Mouse (Mus musculus) erythroblast, embryonic 14.5 days (primary cell): ENCODE data around the gene Pigh. TPM values are rescaled to one million over a fixed set of nuclear protein-coding genes. Genes with fewer than 3 reads are reported as not detected.

Experiments used
- H3K27me3 ChIP-seq: 2 replicates; pipeline ENCODE4 v1.6.1; 2012; ENCODE audit warnings: inconsistent platforms; ENCODE audit not compliant: control insufficient read depth
- H3K36me3 ChIP-seq: 2 replicates; pipeline ENCODE4 v1.6.1; 2012; ENCODE audit warnings: mild to moderate bottlenecking, inconsistent platforms; ENCODE audit not compliant: control insufficient read depth
- H3K4me1 ChIP-seq: 2 replicates; pipeline ENCODE4 v1.6.1; 2012; ENCODE audit warnings: inconsistent platforms; ENCODE audit not compliant: control insufficient read depth
- H3K4me3 ChIP-seq: replicated peaks from 2 replicates; pipeline ENCODE3; 2012; ENCODE audit warnings: moderate library complexity, mild to moderate bottlenecking, inconsistent platforms
- H3K9me3 ChIP-seq: 2 replicates; pipeline ENCODE4 v1.6.1; 2012; ENCODE audit warnings: low read length, inconsistent platforms, mixed read lengths; ENCODE audit not compliant: control insufficient read depth
- GATA1 ChIP-seq: IDR thresholded peaks from 2 replicates; pipeline ENCODE4 v1.6.1; 2012; ENCODE audit warnings: low read length, inconsistent platforms, mixed read lengths
- TAL1 ChIP-seq: IDR thresholded peaks from 3 replicates; pipeline ENCODE4 v1.6.1; 2012; ENCODE audit warnings: low read length, inconsistent platforms, mixed read lengths
- polyA plus RNA-seq: library from polyadenylated mRNA; stranded (reverse); fragments of >175 nt; gene quantifications from 2 replicates; pipeline ENCODE4 v1.2.3, GENCODE M21; 2012

Gene Pigh
- 0.08 TPM in 1 of 2 replicates, not detected in the other for polyA plus RNA-seq

GRCm38 (mm10) chr12:79089182-79089812, at the start of gene Pigh:
TSS of gene Pigh (minus strand) at chr12:79089651.
- TF ChIP-seq GATA1 (no peak), TAL1 (no peak)
- H3K4me3 ChIP-seq, result peak within 1 kb of the TSS; percentile 84
- H3K4me1 ChIP-seq, result peaks cover 15% of the 10 kb centered on the region
- no peaks in the 10 kb centered on the region for H3K27me3 ChIP-seq
- peaks cover 13% of the 10 kb centered on the region for H3K36me3 ChIP-seq
- no peaks in the 10 kb centered on the region for H3K9me3 ChIP-seq

GRCm38 (mm10) chr12:79138999-79139398, 49.5 kb upstream of the Pigh start:
- Histone ChIP-seq H3K4me3 (no peak overlapping the region), H3K9me3 (no peaks in the 10 kb centered on the region), H3K4me1 (no peaks in the 10 kb centered on the region), H3K36me3 (no peaks in the 10 kb centered on the region), H3K27me3 (peaks cover 5% of the 10 kb centered on the region)
- TF ChIP-seq TAL1 (no peak), GATA1 (no peak)

- Histone ChIP-seq H3K4me1 (no peaks in the 10 kb centered on the region), H3K4me3 (no peak overlapping the region), H3K36me3 (no peaks in the 10 kb centered on the region), H3K27me3 (peaks cover 24% of the 10 kb centered on the region), H3K9me3 (no peaks in the 10 kb centered on the region)
- TF ChIP-seq TAL1, result no peak
- TF ChIP-seq GATA1, result no peak
These were observed 47.5 kb upstream of the Pigh start for GRCm38 (mm10) chr12:79136949-79137348.

- H3K9me3 ChIP-seq, result no peaks in the 10 kb centered on the region
- no peaks in the 10 kb centered on the region for H3K36me3 ChIP-seq
- peaks cover 8% of the 10 kb centered on the region for H3K4me1 ChIP-seq
- no peak overlapping the region for H3K4me3 ChIP-seq
- peaks cover 42% of the 10 kb centered on the region for H3K27me3 ChIP-seq
- no peak for TF ChIP-seq TAL1
- no peak for TF ChIP-seq GATA1
These were observed 45.7 kb upstream of the Pigh start for GRCm38 (mm10) chr12:79135105-79135504.

GRCm38 (mm10) chr12:79134676-79135075, 45.2 kb upstream of the Pigh start:
- H3K9me3 ChIP-seq, result no peaks in the 10 kb centered on the region
- H3K4me1 ChIP-seq, result peaks cover 8% of the 10 kb centered on the region
- H3K36me3 ChIP-seq, result no peaks in the 10 kb centered on the region
- TF ChIP-seq GATA1 (no peak), TAL1 (no peak)
- H3K27me3 ChIP-seq, result peaks cover 46% of the 10 kb centered on the region
- no peak overlapping the region for H3K4me3 ChIP-seq

- peaks cover 8% of the 10 kb centered on the region for H3K4me1 ChIP-seq
- peaks cover 49% of the 10 kb centered on the region for H3K27me3 ChIP-seq
- H3K9me3 ChIP-seq, result no peaks in the 10 kb centered on the region
- H3K4me3 ChIP-seq, result no peak overlapping the region
- H3K36me3 ChIP-seq, result no peaks in the 10 kb centered on the region
- TF ChIP-seq GATA1 (no peak), TAL1 (no peak)
These were observed 42.4 kb upstream of the Pigh start for GRCm38 (mm10) chr12:79131706-79132460.

- TF ChIP-seq TAL1, result no peak
- no peak for TF ChIP-seq GATA1
- Histone ChIP-seq H3K4me3 (no peak overlapping the region), H3K36me3 (no peaks in the 10 kb centered on the region), H3K27me3 (peaks cover 49% of the 10 kb centered on the region), H3K4me1 (peaks cover 8% of the 10 kb centered on the region), H3K9me3 (no peaks in the 10 kb centered on the region)
These were observed 41.8 kb upstream of the Pigh start for GRCm38 (mm10) chr12:79131178-79131675.

- peaks cover 49% of the 10 kb centered on the region for H3K27me3 ChIP-seq
- peaks cover 8% of the 10 kb centered on the region for H3K4me1 ChIP-seq
- peak within 1 kb of the TSS; percentile 13 for H3K4me3 ChIP-seq
- TF ChIP-seq GATA1 (no peak), TAL1 (no peak)
- H3K36me3 ChIP-seq, result no peaks in the 10 kb centered on the region
- H3K9me3 ChIP-seq, result no peaks in the 10 kb centered on the region
These were observed 41.1 kb upstream of the Pigh start, which contains the start of gene Arg2 for GRCm38 (mm10) chr12:79130299-79131177. TSS of gene Arg2 (plus strand) at chr12:79130777.

GRCm38 (mm10) chr12:79122820-79123219, 33.4 kb upstream of the Pigh start:
- Histone ChIP-seq H3K4me1 (no peaks in the 10 kb centered on the region), H3K36me3 (no peaks in the 10 kb centered on the region), H3K9me3 (no peaks in the 10 kb centered on the region), H3K4me3 (no peak overlapping the region), H3K27me3 (peaks cover 10% of the 10 kb centered on the region)
- no peak for TF ChIP-seq TAL1
- no peak for TF ChIP-seq GATA1
